Mouse (Mus musculus) left cerebral cortex, postnatal 25 days (tissue): ENCODE data around the gene Zfp354a. TPM values are rescaled to one million over a fixed set of nuclear protein-coding genes. Genes with fewer than 3 reads are reported as not detected.

ENCODE experiments used
- DNase-seq, 2 experiments: peaks; one replicate each; pipeline ENCODE4 v3.0.0; 2022; ENCODE audit warnings: low spot score in 2 of 2, mixed read lengths in 1 of 2
- intact Hi-C: fragments of 180-260 bp; cut with DNase I; formaldehyde crosslinking; loops from one replicate; pipeline ENCODE4 v1.15.1; 2025
- total RNA-seq, 2 experiments: library from RNA; stranded (reverse); gene quantifications; 2 replicates each; pipeline ENCODE4 v1.2.3; 2021

The Zfp354a gene
- total RNA-seq, 2 experiments from 2014 or later = 6.2 to 8.9 TPM

DNA sequence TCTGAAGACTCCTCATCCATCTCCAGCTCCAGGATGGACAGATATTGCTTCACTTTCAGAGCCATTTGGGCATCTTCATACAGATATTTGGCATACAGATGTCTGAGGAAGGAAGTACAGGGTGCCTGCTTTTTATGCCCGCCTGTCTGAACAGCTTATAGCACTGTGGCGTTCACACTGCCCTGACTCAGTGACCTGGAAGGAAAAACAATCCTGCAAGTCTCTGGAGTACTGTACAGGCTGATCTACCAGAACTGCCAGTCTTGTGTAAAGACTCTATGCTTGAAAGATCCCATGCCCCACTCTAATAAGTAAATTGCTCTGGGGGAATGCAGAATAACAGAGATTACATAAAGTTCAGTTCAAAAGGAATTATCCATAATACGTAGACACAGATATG, 51.6 kb downstream of the Zfp354a start:
- intact Hi-C loops = no loop called here
- DNase-seq = no peak

Other genes with a start within 250 kb of the Zfp354a start
- 10 to 100 TPM; 46.5 to 48.5 TPM for gene Zfp354c, start 231.5 kb upstream of the Zfp354a start, total RNA-seq
- gene Zfp879, start 217.7 kb upstream of the Zfp354a start, total RNA-seq = 1 to 10 TPM; 2.7 to 3.6 TPM
- not detected for gene Grm6, start 208.6 kb upstream of the Zfp354a start, total RNA-seq
- gene Zfp454, start 171.6 kb upstream of the Zfp354a start, total RNA-seq = 1 to 10 TPM; 5.5 to 6.1 TPM
- gene Zfp2, start 143.1 kb upstream of the Zfp354a start, total RNA-seq = 10 to 100 TPM; 21.3 to 23.0 TPM
- 1 to 10 TPM; 4.6 to 6.1 TPM for gene Zfp354b, start 127.6 kb upstream of the Zfp354a start, total RNA-seq
- not detected for gene 4933414I15Rik, start 115.5 kb upstream of the Zfp354a start, total RNA-seq
- not detected for gene Prop1, start 105.5 kb upstream of the Zfp354a start, total RNA-seq
- gene Olfr1378, start 92.7 kb upstream of the Zfp354a start, total RNA-seq = not detected
- not detected for gene Olfr1377, start 77.3 kb upstream of the Zfp354a start, total RNA-seq
- not detected for gene Olfr51, start 55.7 kb upstream of the Zfp354a start, total RNA-seq
- not detected for gene Olfr54, start 45.0 kb upstream of the Zfp354a start, total RNA-seq
- gene Olfr1375, start 11.1 kb upstream of the Zfp354a start, total RNA-seq = not detected
- gene Gm12569, start 161.2 kb downstream of the Zfp354a start, total RNA-seq = not detected
- 100 to 1,000 TPM in 1 of 2 experiments, 10 to 100 TPM in 1; 88.6 to 115 TPM for gene Clk4, start 202.5 kb downstream of the Zfp354a start, total RNA-seq
- gene BC049762, start 203.8 kb downstream of the Zfp354a start, total RNA-seq = not detected
- 10 to 100 TPM in 1 of 2 experiments, 1 to 10 TPM in 1; 8.8 to 10.9 TPM for gene Col23a1, start 230.7 kb downstream of the Zfp354a start, total RNA-seq